Mouse (Mus musculus): ENCODE data around the gene Tacc2. TPM values are rescaled to one million over a fixed set of nuclear protein-coding genes. Genes with fewer than 3 reads are reported as not detected.

Tacc2 gene
- polyA plus RNA-seq, 1 experiment from 2014 or later = 53.5 TPM

DNA sequence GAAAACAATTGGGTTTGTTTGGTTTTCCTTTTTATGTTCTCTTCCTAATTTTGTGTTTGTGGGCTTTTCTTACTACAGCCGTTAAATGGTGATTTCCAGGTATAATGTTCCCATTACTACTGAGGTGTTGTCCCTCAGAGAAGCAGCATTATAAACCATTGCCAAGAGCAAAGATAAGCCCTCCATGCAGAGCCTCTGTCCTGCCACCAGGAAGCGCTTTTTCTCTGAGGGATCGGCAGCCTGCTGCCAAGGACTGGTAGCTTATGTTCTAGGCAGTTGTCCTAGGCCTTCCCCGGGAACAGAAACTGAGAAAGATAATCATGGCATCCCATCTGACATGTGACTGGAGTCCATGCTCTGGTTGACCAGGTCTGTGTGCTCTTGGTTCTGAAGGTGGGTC lies 171.9 kb downstream of the Tacc2 start:
- no peaks in the 10 kb centered on the region for H3K27me3 ChIP-seq
- H3K36me3 ChIP-seq = peaks cover 35% of the 10 kb centered on the region
- H3K4me2 ChIP-seq (replicated peaks) = no peak overlapping the region
- H3K9ac ChIP-seq (replicated peaks) = no peak overlapping the region
- no peak overlapping the region for H3K4me3 ChIP-seq
- 0 out of 2 replicates have a peak overlapping the region, but pooled peaks have one; percentile 88 for H3K27ac ChIP-seq (replicated peaks)
- H3K4me1 ChIP-seq = peaks cover 21% of the 10 kb centered on the region
- H3K9me3 ChIP-seq = no peaks in the 10 kb centered on the region
- ATAC-seq (replicated peaks) = no peak
- WGBS = 92% methylated on average over 4 of the region's 4 CpGs

DNA sequence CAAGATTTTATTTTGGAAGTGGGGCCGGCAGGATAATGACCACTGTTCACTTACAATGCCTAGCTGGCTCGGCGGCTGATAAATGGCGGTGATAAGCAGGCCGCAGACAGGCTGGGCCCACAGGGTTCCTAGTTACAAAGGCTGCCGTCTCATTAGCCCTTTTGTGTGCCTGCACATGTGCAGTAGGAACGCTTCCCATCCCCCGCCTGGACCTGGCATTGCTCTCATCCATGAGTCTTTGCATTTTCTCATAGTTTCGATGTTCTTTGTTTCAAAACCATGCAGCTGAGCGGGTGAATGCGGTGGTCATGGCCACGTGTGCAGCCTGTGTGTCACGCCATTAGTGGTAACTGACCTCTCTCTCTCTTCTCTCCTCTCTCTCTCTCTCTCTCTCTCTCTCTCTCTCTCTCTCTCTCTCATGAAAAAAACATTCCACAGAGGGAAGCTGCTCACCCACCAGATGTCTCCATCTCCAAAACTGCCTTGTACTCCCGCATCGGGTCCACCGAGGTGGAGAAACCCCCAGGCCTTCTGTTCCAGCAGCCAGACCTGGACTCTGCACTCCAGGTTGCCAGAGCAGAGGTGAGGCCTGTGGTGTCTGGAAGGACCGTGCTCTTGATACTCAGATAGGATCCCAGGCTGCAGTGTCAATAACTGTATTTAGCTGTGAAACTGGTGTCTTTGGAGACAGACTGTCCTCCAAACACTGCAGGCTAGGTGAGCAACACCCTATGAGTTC lies 173.7 kb downstream of the Tacc2 start:
- Histone ChIP-seq H3K27ac (replicated peaks) (peak overlapping the region; percentile 88), H3K27me3 (no peaks in the 10 kb centered on the region), H3K36me3 (peaks cover 22% of the 10 kb centered on the region), H3K4me1 (peaks cover 21% of the 10 kb centered on the region), H3K4me2 (replicated peaks) (0 out of 2 replicates have a peak overlapping the region, but pooled peaks have one; percentile 13), H3K4me3 (no peak overlapping the region), H3K9ac (replicated peaks) (no peak overlapping the region), H3K9me3 (no peaks in the 10 kb centered on the region)
- WGBS = 9% methylated on average over 17 of the region's 17 CpGs
- peak; percentile 81 for ATAC-seq (replicated peaks)

DNA sequence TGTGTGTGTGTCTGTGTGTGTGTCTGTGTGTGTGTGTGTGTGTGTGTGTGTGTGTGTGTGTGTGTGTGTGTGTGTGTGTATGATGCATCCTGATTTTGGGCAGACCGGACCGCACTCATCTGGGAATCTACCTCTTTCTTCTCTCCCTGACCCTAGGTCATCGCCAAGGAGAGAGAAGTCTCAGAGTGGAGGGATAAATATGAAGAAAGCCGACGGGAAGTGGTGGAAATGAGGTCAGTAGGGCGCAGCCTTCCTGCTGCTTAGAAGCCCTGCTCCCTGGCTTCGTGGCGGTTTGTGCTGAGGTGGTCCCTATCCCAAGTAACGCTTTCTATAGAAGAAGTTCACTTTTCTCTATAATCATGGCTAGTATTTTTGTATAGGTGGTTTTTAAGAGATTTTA lies 174.4 kb downstream of the Tacc2 start:
- 69% methylated on average over 9 of the region's 9 CpGs for WGBS
- Histone ChIP-seq H3K4me3 (no peak overlapping the region), H3K27ac (replicated peaks) (peak overlapping the region; percentile 7; the same call in 1 of the 2 replicates), H3K4me1 (peaks cover 21% of the 10 kb centered on the region), H3K9ac (replicated peaks) (no peak overlapping the region), H3K9me3 (no peaks in the 10 kb centered on the region), H3K27me3 (no peaks in the 10 kb centered on the region), H3K4me2 (replicated peaks) (no peak overlapping the region), H3K36me3 (peaks cover 18% of the 10 kb centered on the region; the same call in 1 of the 2 replicates)
- ATAC-seq (replicated peaks) = no peak

DNA sequence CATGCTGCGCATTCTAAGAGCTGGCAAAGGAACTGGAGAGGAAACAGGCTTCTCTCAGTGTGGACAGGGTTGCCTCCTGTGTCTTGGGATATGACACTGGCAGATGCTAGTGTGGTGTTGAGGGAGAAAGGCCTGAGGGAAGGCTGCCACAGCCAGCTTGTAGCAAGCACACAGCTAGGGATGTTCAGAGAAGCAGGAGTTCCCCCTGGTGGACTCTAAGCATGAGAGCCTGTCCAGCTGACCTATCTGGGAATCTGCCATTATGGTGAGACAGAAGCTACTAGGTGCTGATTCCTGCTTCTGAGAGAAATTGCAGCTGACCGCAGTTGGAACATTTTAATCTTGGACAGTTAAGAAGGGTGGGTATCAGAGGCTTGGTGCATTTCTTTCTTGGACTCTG lies 177.6 kb downstream of the Tacc2 start:
- peak overlapping the region; percentile 5; the same call in 1 of the 2 replicates for H3K27ac ChIP-seq (replicated peaks)
- peaks cover 19% of the 10 kb centered on the region for H3K4me1 ChIP-seq
- no peaks in the 10 kb centered on the region for H3K9me3 ChIP-seq
- no peak overlapping the region for H3K4me3 ChIP-seq
- no peak overlapping the region for H3K4me2 ChIP-seq (replicated peaks)
- WGBS = 91% methylated on average over 2 of the region's 2 CpGs
- H3K9ac ChIP-seq (replicated peaks) = no peak overlapping the region
- H3K27me3 ChIP-seq = no peaks in the 10 kb centered on the region
- peaks cover 37% of the 10 kb centered on the region for H3K36me3 ChIP-seq
- no peak for ATAC-seq (replicated peaks)

DNA sequence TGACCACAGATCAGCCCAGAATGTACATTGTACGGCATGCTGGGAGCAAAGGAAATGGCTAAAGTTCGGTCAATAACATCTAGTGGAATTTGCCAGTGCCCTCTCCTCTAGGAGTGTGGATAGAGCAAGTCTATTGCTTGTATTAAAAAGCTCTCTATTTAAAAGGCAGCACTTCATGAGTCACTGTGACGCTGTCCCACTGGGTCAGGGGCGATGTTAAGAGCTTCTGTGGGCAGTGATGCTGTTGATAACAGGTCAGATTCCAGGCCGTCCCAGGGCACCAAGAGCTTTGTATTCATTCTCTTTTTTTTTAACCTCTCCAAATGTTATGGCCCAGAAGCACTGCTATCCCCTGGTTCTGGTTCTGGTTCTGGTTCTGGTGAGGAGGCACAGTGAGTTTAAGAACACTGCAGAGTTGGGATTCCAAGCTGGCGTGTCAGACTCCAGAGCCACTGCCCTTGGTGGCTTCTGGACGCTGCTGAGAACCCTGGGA lies 179.2 kb downstream of the Tacc2 start:
- Histone ChIP-seq H3K9me3 (no peaks in the 10 kb centered on the region), H3K4me1 (peaks cover 4% of the 10 kb centered on the region), H3K4me3 (no peak overlapping the region), H3K4me2 (replicated peaks) (no peak overlapping the region), H3K27ac (replicated peaks) (no peak overlapping the region), H3K27me3 (no peaks in the 10 kb centered on the region), H3K36me3 (peaks cover 48% of the 10 kb centered on the region), H3K9ac (replicated peaks) (no peak overlapping the region)
- ATAC-seq (replicated peaks) = no peak
- WGBS = 84% methylated on average over 7 of the region's 7 CpGs

DNA sequence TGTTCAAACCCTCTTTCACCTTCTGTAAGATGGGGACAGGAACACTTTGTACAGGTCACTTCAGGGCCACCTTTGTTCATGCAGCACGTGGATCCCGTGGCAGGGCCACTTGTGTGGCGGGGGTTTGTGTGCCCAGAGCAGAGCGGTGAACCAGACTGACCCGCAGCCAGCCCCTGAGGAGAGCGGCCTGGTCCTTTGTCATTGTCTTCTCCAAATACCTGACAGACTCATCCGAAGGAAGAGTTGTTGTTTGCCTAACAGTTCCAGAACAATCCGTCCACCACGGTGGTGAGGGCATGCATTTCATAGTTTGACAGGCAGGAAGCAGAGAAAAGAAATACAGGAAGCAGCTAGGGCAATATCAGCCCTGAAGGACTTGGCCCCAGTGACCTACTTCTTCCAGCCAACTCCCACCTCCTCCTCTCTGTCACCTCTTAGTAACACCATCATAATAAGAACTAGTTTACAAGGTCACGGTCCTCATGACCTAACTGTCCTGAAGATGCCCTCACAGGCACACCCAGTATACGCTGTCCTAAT lies 180.2 kb downstream of the Tacc2 start:
- H3K27ac ChIP-seq (replicated peaks) = no peak overlapping the region
- 92% methylated on average over 11 of the region's 11 CpGs for WGBS
- ATAC-seq (replicated peaks) = no peak
- no peaks in the 10 kb centered on the region for H3K9me3 ChIP-seq
- no peaks in the 10 kb centered on the region for H3K27me3 ChIP-seq
- H3K4me3 ChIP-seq = no peak overlapping the region
- H3K4me2 ChIP-seq (replicated peaks) = no peak overlapping the region
- H3K4me1 ChIP-seq = peaks cover 6% of the 10 kb centered on the region
- no peak overlapping the region for H3K9ac ChIP-seq (replicated peaks)
- H3K36me3 ChIP-seq = peaks cover 43% of the 10 kb centered on the region

DNA sequence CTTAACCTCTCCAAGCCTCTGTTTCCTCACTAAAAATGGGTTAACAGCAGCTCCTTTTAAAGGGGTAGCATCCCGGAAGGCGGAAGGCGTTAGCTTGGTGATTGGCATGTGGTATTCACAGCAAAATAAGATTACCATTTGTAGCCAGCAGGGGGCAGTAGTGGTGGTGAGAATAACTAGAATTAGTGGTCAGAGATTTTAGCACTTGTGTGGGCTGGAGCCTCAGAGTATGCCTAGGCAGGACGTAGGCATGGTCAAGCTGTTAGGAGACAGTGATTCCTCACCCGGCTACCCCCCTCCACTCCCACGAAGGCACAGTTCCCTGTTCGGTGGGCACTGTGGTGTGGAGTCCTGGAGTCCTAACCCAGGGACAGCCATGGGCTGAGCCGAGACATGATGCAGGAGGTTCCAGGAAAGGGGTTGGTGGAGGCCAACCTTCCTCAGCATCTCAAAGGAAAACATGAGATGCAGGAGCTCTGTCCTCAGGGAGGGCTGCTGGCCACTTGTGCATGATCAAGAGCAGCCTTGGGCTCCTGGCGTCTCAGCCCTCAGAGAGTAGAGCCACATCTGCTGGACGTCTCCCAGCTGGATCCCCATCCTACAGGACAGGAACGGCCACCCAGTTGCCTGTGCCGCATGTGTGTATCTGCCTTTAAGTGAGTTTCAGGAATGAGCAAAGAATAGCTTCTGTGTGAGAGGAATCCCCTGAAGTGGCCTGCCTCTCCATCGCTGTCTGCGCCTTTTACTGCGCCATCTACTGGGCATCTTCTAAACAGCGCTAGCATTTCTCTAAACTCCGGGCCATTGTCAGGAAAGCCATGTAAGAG lies 185.0 kb downstream of the Tacc2 start:
- no peak overlapping the region for H3K9ac ChIP-seq (replicated peaks)
- H3K27ac ChIP-seq (replicated peaks) = peak overlapping the region; percentile 68
- ATAC-seq (replicated peaks) = peak; percentile 73
- H3K36me3 ChIP-seq = peaks cover 59% of the 10 kb centered on the region
- 34% methylated on average over 17 of the region's 17 CpGs for WGBS
- H3K9me3 ChIP-seq = no peaks in the 10 kb centered on the region
- H3K27me3 ChIP-seq = no peaks in the 10 kb centered on the region
- H3K4me3 ChIP-seq = no peak overlapping the region
- H3K4me2 ChIP-seq (replicated peaks) = no peak overlapping the region
- peaks cover 4% of the 10 kb centered on the region for H3K4me1 ChIP-seq

DNA sequence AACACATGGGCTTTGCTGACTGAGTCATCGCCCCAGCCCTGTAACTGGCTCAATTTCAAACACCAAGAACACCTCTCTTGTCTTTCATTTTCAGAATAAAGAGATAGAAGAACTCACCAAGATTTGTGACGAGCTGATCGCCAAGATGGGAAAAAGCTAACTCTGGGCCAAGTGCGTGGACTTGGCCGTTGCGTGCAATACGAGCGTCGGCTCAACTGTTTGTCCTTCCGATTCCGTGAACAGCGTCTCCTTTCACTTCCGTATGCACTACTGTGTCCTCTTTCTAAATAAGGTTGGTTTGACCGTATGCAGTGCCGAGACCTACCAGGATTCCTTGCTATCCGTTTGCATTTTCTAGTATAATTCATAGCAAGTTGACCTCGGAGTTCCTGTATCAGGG lies 186.9 kb downstream of the Tacc2 start:
- no peak for ATAC-seq (replicated peaks)
- Histone ChIP-seq H3K4me2 (replicated peaks) (no peak overlapping the region), H3K27ac (replicated peaks) (no peak overlapping the region), H3K36me3 (peaks cover 47% of the 10 kb centered on the region), H3K4me3 (no peak overlapping the region), H3K9ac (replicated peaks) (no peak overlapping the region), H3K27me3 (no peaks in the 10 kb centered on the region), H3K9me3 (no peaks in the 10 kb centered on the region), H3K4me1 (peaks cover 4% of the 10 kb centered on the region)
- WGBS = 96% methylated on average over 17 of the region's 17 CpGs

DNA sequence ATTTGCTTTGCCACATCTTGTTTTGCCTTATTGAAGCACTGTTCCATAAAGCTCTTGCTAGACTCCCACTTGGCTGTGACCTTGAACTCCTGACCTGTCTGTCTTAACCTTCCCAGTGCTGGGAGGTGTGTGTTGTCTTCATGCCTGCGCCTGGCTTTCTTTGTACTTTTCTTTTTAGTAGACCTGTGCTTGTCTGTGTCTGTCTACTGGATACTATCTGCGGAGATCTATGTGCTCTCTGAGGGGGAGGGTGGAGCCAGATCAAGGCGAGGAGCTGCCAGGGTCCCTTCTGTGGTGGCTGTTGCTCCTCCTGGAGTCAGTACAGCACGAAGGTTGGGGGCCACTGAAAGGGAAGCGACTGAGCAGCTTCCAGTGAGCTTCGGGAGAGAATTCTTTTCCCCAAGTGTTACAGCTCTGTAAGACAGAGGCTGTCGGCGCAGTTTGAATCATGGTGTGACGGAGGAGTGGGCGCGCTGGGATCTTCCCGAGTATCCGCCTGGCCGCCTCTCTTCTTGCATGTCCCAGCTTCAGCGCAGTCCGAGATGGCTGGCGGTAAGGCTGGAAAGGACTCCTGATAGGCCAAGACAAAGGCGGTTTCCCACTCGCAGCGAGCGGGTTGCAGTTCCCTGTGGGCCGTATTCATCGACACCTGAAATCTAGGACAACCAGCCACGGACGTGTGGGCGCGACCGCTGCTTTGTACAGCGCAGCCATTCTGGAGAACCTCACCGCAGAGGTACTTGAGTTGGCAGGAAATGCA lies 189.4 kb downstream of the Tacc2 start:
- no peak for ATAC-seq (replicated peaks)

DNA sequence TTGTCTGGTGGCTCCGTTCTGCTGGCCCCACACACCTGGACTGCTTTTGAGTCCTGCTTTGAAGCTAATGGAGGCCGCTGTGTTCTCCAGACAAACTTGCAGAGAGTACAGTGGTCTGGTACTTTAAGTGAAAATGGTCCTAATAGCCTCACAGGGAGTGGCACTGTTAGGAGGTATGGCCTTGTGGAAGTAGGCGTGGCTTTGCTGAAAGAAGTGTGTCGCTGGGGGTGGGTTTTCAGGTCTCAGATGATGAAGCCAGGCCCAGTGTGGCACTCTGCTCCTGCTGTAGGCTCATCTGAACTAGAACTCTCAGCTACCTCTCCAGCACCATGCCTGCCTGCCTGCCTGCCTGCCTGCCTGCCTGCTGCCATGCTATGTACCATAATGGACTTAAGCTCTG lies 190.9 kb downstream of the Tacc2 start:
- ATAC-seq (replicated peaks) = no peak
- Histone ChIP-seq H3K27ac (replicated peaks) (no peak overlapping the region), H3K9ac (replicated peaks) (no peak overlapping the region), H3K4me3 (no peak overlapping the region), H3K4me2 (replicated peaks) (no peak overlapping the region), H3K9me3 (no peaks in the 10 kb centered on the region), H3K27me3 (no peaks in the 10 kb centered on the region), H3K4me1 (no peaks in the 10 kb centered on the region), H3K36me3 (peaks cover 27% of the 10 kb centered on the region)
- WGBS = 93% methylated on average over 4 of the region's 4 CpGs

More for the DNA sequence above, 189.4 kb downstream of the Tacc2 start:
- Histone ChIP-seq H3K27ac (replicated peaks) (no peak overlapping the region), H3K36me3 (peaks cover 27% of the 10 kb centered on the region), H3K4me3 (no peak overlapping the region), H3K4me1 (peaks cover 4% of the 10 kb centered on the region), H3K4me2 (replicated peaks) (no peak overlapping the region), H3K9ac (replicated peaks) (no peak overlapping the region), H3K27me3 (no peaks in the 10 kb centered on the region), H3K9me3 (no peaks in the 10 kb centered on the region)
- WGBS = 82% methylated on average over 30 of the region's 30 CpGs

DNA sequence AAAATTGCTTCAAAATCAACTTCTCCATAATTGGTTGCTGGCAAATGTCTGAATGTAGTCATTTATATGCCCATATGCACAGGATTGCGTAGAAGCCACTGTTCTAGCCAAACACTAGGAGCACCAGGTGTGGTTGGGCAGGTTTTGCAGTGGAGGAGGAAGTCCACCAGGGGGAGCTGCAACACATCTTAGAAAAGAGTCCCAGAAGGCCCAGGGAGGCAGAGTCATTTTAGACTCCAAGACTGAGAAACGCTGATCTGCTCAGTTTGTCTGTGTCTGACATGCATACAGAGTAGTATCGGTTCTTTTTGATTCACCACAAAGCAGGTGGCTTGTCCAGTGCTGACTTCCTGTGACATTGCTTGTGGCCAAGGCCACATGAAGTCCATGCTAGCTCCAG lies 193.5 kb downstream of the Tacc2 start:
- no peak overlapping the region for H3K4me3 ChIP-seq
- no peaks in the 10 kb centered on the region for H3K4me1 ChIP-seq
- H3K27me3 ChIP-seq = no peaks in the 10 kb centered on the region
- WGBS = 32% methylated on average over 3 of the region's 3 CpGs
- H3K9me3 ChIP-seq = no peaks in the 10 kb centered on the region
- 0 out of 2 replicates have a peak, but pooled peaks cover 11% of the 10 kb centered on the region for H3K36me3 ChIP-seq
- no peak overlapping the region for H3K4me2 ChIP-seq (replicated peaks)
- H3K9ac ChIP-seq (replicated peaks) = no peak overlapping the region
- ATAC-seq (replicated peaks) = no peak
- no peak overlapping the region for H3K27ac ChIP-seq (replicated peaks)

Measured in forebrain, embryonic 15.5 days (tissue).